26 mouse cellular contexts compared by ENCODE assay signal in genomic region chr14:55016876-55017275, GRCm38 (mm10). TPM values are rescaled to one million over a fixed set of nuclear protein-coding genes. Genes with fewer than 3 reads are reported as not detected.
DNase-seq lines count a peak whose midpoint lies in the region; ATAC-seq and TF ChIP-seq lines count a peak whose summit lies in the region.
"Had no signal": no experiment of that assay in that cellular context is flagged by ENCODE, and none has a peak within 500 bp of the region (broad histone marks: within the 10 kb centered on the region; RNA-seq: fewer than 3 reads in every experiment).

No protein-coding gene starts in this region.

- H3K27me3 ChIP-seq in liver, adult 2 months (ENCODE audit: control insufficient read depth, insufficient read depth, low read length), result no peaks in the 10 kb centered on the region
- H3K27me3 ChIP-seq in liver, embryonic 14.5 days (ENCODE audit: control insufficient read depth, insufficient read depth, low read length), result no peaks in the 10 kb centered on the region
- H3K27me3 ChIP-seq: embryonic facial prominence, embryonic 13.5 days; heart, embryonic 15.5 days; hindbrain, embryonic 15.5 days had no signal

- no peak for ATAC-seq in liver, embryonic 14.5 days (ENCODE audit: insufficient read depth)
- ATAC-seq: CD4-positive, CD25-positive, alpha-beta regulatory T cell, adult 4 months; inflammation-experienced regulatory T-cells, adult 6 months had no signal

- WGBS in liver, adult 2 months, result 51% methylated on average over 16 of the region's 16 CpGs
- 81% methylated on average over 16 of the region's 16 CpGs for WGBS in liver, embryonic 14.5 days (ENCODE audit: insufficient replicate concordance)

- TF ChIP-seq POLR2A in liver, adult 2 months (IDR thresholded peaks at IDR 0.05; ENCODE audit: extremely low read depth, insufficient read depth, low read length), result no peak

- peak overlapping the region; percentile 99; the same call in 1 of the 2 replicates for H3K4me2 ChIP-seq in liver, embryonic 14.5 days (ENCODE audit: low read depth)
- H3K4me2 ChIP-seq: heart, embryonic 11.5 days had no signal

- H3K36me3 ChIP-seq in liver, adult 2 months (ENCODE audit: control insufficient read depth, insufficient read depth, low read length), result peaks cover 26% of the 10 kb centered on the region
- H3K36me3 ChIP-seq in liver, embryonic 14.5 days (replicated peaks; ENCODE audit: control insufficient read depth, insufficient read depth, low read depth), result peaks cover 12% of the 10 kb centered on the region

- no peak for TF ChIP-seq EP300 in liver, embryonic 14.5 days (IDR thresholded peaks at IDR 0.05; ENCODE audit: low read depth)

- no peak overlapping the region for H3K9ac ChIP-seq in liver, adult 2 months (ENCODE audit: low read depth, low read length)
- H3K9ac ChIP-seq in liver, embryonic 14.5 days (replicated peaks), result no peak overlapping the region
- H3K9ac ChIP-seq: embryonic facial prominence, embryonic 13.5 days; heart, embryonic 15.5 days; hindbrain, embryonic 15.5 days had no signal

- peaks cover 7% of the 10 kb centered on the region for H3K4me1 ChIP-seq in liver, adult 2 months (ENCODE audit: control insufficient read depth, insufficient read depth, low read length)
- peaks cover 3 to 4% of the 10 kb centered on the region in 2 experiments; a peak in 3 of 4 replicates for H3K4me1 ChIP-seq in liver, embryonic 14.5 days (replicated peaks; ENCODE audit: control insufficient read depth in 2 of 2, insufficient read depth in 2 of 2, low read length in 1 of 2)
- H3K4me1 ChIP-seq: embryonic facial prominence, embryonic 13.5 days had no signal

- H3K4me3 ChIP-seq in liver, adult 2 months (ENCODE audit: insufficient read depth, low read depth, low read length), result no peak overlapping the region
- no peak overlapping the region for H3K4me3 ChIP-seq in liver, embryonic 14.5 days (ENCODE audit: insufficient read depth in 1 of 2, low read depth in 2 of 2, low read length in 2 of 2)
- H3K4me3 ChIP-seq: heart, embryonic 15.5 days; hindbrain, embryonic 15.5 days had no signal

- no peak for TF ChIP-seq CTCF in liver, adult 2 months (IDR thresholded peaks at IDR 0.05; ENCODE audit: low read depth, low read length)
- no peak for TF ChIP-seq CTCF in liver, embryonic 14.5 days (IDR thresholded peaks at IDR 0.05; ENCODE audit: low read depth)

- H3K9me3 ChIP-seq in liver, embryonic 14.5 days (ENCODE audit: control insufficient read depth, low read length), result no peaks in the 10 kb centered on the region
- H3K9me3 ChIP-seq: embryonic facial prominence, embryonic 13.5 days; G1E; heart, embryonic 15.5 days; hindbrain, embryonic 10.5 days; hindbrain, embryonic 15.5 days had no signal

- peaks cover 4% of the 10 kb centered on the region; the same call in 1 of the 2 replicates for H3K79me2 ChIP-seq in liver, adult 2 months (ENCODE audit: control insufficient read depth, insufficient read depth, low read length)

- no peak overlapping the region for H3K27ac ChIP-seq in liver, adult 2 months (replicated peaks; ENCODE audit: insufficient read depth, low read depth, low read length)
- no peak overlapping the region for H3K27ac ChIP-seq in liver, embryonic 14.5 days
- H3K27ac ChIP-seq: embryonic facial prominence, embryonic 13.5 days; gastrocnemius, adult 2 months; heart, embryonic 15.5 days; hindbrain, embryonic 10.5 days; hindbrain, embryonic 15.5 days had no signal

- DNase-seq in cerebellum, adult 9-10 months, result peak; percentile 53
- no peak for DNase-seq in cerebellum, adult 18-20 months
- peak; percentile 85 for DNase-seq in heart, adult 11 months
- no peak for DNase-seq in heart, postnatal 4 days
- DNase-seq in liver, adult 2 months (ENCODE audit: extremely low read depth, low read depth, low spot score), result peak; percentile 18
- no peak for DNase-seq in liver
- DNase-seq in liver, embryonic 14.5 days (ENCODE audit: low read depth in 3 of 3, low spot score in 3 of 3), result no peak
- DNase-seq: adrenal gland, postnatal 10 days; B cell, adult 2 months; cerebellum, adult 11 months; cerebellum, adult 9-11 months; cerebellum, postnatal 36 days; gastrocnemius, adult 2 months; gastrocnemius, postnatal 25 days; heart, postnatal 14 days had no signal

RNA-seq across cellular contexts. Expression of gene Ngdn, which starts 1.6 kb away (rescaled TPM):
- 10 to 100 TPM; 35.7 to 39.7 TPM for total RNA-seq in heart, postnatal 4 days (2021)
- total RNA-seq in liver, adult 2 months (2014; rRNA removed), result 25.8 and 26.9 TPM in 2 replicates
- 6.9 and 8.1 TPM in 2 replicates for polyA plus RNA-seq in liver, adult 2 months (2012; rRNA removed)
- 14.4 and 31.0 TPM in 2 replicates for polyA plus RNA-seq in liver, embryonic 14.5 days (2012; rRNA removed)
- 36.0 and 39.6 TPM in 2 replicates for polyA plus RNA-seq in liver, embryonic 14.5 days (2014; fragmentation: Nextera tagmentation; extraction: Ambion mirVana)

RNA-seq across cellular contexts. Expression of gene Myh7, which starts 22.4 kb away (rescaled TPM):
- 1,000 to 10,000 TPM; 1,764 to 1,922 TPM for total RNA-seq in heart, postnatal 4 days (2021)
- total RNA-seq in liver, adult 2 months (2014; rRNA removed), result 1.5 TPM in 1 of 2 replicates, not detected in the other
- 0.02 TPM in 1 of 2 replicates, not detected in the other for polyA plus RNA-seq in liver, adult 2 months (2012; rRNA removed)
- 0.03 and 0.07 TPM in 2 replicates for polyA plus RNA-seq in liver, embryonic 14.5 days (2012; rRNA removed)
- polyA plus RNA-seq in liver, embryonic 14.5 days (2014; fragmentation: Nextera tagmentation; extraction: Ambion mirVana), result 0.05 TPM in 1 of 2 replicates, not detected in the other
- total RNA-seq: granulocyte monocyte progenitor cell, adult 5-6 weeks had no signal
- polyA plus RNA-seq: CD4-positive, CD25-positive, alpha-beta regulatory T cell, adult 4 months; inflammation-experienced regulatory T-cells, adult 6 months had no signal

RNA-seq across cellular contexts. Expression of gene Gm17428, which starts 40.1 kb away (rescaled TPM):
- not detected for total RNA-seq in heart, postnatal 4 days (2021)
- total RNA-seq in liver, adult 2 months (2014; rRNA removed), result not detected in 2 replicates
- polyA plus RNA-seq in liver, adult 2 months (2012; rRNA removed), result not detected in 2 replicates
- polyA plus RNA-seq in liver, embryonic 14.5 days (2012; rRNA removed), result not detected in 2 replicates
- polyA plus RNA-seq in liver, embryonic 14.5 days (2014; fragmentation: Nextera tagmentation; extraction: Ambion mirVana), result not detected in 2 replicates
- total RNA-seq: adrenal gland, postnatal 10 days; adrenal gland, postnatal 4 days; G1E; gastrocnemius, adult 2 months; gastrocnemius, postnatal 25 days; granulocyte monocyte progenitor cell, adult 5-6 weeks; heart, postnatal 14 days had no signal
- polyA plus RNA-seq: brain, embryonic 14.5 days; CD4-positive, CD25-positive, alpha-beta regulatory T cell, adult 4 months; embryonic facial prominence, embryonic 13.5 days; G1E; heart, embryonic 11.5 days; heart, embryonic 15.5 days; hindbrain, embryonic 10.5 days; hindbrain, embryonic 15.5 days; inflammation-experienced regulatory T-cells, adult 6 months had no signal

RNA-seq across cellular contexts. Expression of gene Myh6, which starts 50.1 kb away (rescaled TPM):
- total RNA-seq in heart, postnatal 4 days (2021), result over 10,000 TPM; 15,879 to 17,172 TPM
- total RNA-seq in liver, adult 2 months (2014; rRNA removed), result 0.60 TPM in 1 of 2 replicates, not detected in the other
- 0.02 and 0.04 TPM in 2 replicates for polyA plus RNA-seq in liver, adult 2 months (2012; rRNA removed)
- 0.01 and 0.02 TPM in 2 replicates for polyA plus RNA-seq in liver, embryonic 14.5 days (2012; rRNA removed)
- not detected in 2 replicates for polyA plus RNA-seq in liver, embryonic 14.5 days (2014; fragmentation: Nextera tagmentation; extraction: Ambion mirVana)
- total RNA-seq: granulocyte monocyte progenitor cell, adult 5-6 weeks had no signal
- polyA plus RNA-seq: CD4-positive, CD25-positive, alpha-beta regulatory T cell, adult 4 months; inflammation-experienced regulatory T-cells, adult 6 months had no signal

Comparison
In these comparisons a context has a peak if more than half of its experiments do, and no peak if none do; other contexts are left out.
1. DNase-seq: peak in cerebellum, adult 9-10 months (single experiment), heart, adult 11 months (single experiment) and liver, adult 2 months (single experiment); none in cerebellum, adult 18-20 months (0 of 2), heart, postnatal 4 days (single experiment), liver (single experiment) and liver, embryonic 14.5 days (0 of 3).
2. RNA of gene Myh7, which starts 22.4 kb away (total RNA-seq): 1,764 to 1,922 TPM in heart, postnatal 4 days; 1.5 TPM in liver, adult 2 months; every median in the first group is over 100 times any median in the second.